Mouse (Mus musculus) small intestine, adult 2 months (tissue): ENCODE measurements around the gene Plekhm1. TPM values are rescaled to one million over a fixed set of nuclear protein-coding genes. Genes with fewer than 3 reads are reported as not detected.
"Not testable (repeated sequence)": the region's sequence is repeated elsewhere in the genome, so short reads cannot be mapped to it uniquely, and the experiment has no call there.

Source experiments
- H3K27ac ChIP-seq: fragments of 200-500 bp; 2 replicates; pipeline ENCODE4 v1.5.1; 2012; ENCODE audit warnings: low read depth, low read length, control low read depth, inconsistent platforms; ENCODE audit not compliant: insufficient read depth
- H3K27me3 ChIP-seq: fragments of 200-500 bp; 2 replicates; pipeline ENCODE4 v1.6.1; 2012; ENCODE audit warnings: mild to moderate bottlenecking, moderate library complexity, low read length, inconsistent platforms; ENCODE audit not compliant: control insufficient read depth, insufficient read depth
- H3K36me3 ChIP-seq: fragments of 200-500 bp; 2 replicates; pipeline ENCODE4 v1.6.1; 2012; ENCODE audit warnings: mild to moderate bottlenecking, low read length, control low read depth, inconsistent platforms; ENCODE audit not compliant: control insufficient read depth, insufficient read depth
- H3K4me1 ChIP-seq: fragments of 200-500 bp; 2 replicates; pipeline ENCODE4 v1.6.1; 2012; ENCODE audit warnings: low read length, inconsistent platforms, mixed read lengths; ENCODE audit not compliant: control insufficient read depth, insufficient read depth, insufficient read length
- H3K4me3 ChIP-seq: fragments of 200-500 bp; 2 replicates; pipeline ENCODE4 v1.5.1; 2012; ENCODE audit warnings: low read depth, mild to moderate bottlenecking, control low read depth, inconsistent platforms, low read length, moderate library complexity
- CTCF ChIP-seq: fragments of 200-500 bp; IDR thresholded peaks from 2 replicates; pipeline ENCODE4 v1.5.1; 2012; ENCODE audit warnings: low read depth, mild to moderate bottlenecking, control low read depth, inconsistent platforms, low read length, moderate library complexity, mixed read lengths; ENCODE audit not compliant: insufficient replicate concordance, insufficient read length; ENCODE audit errors: extremely low read depth
- POLR2A ChIP-seq: fragments of 200-500 bp; IDR thresholded peaks from 2 replicates; pipeline ENCODE4 v1.6.1; 2012; ENCODE audit warnings: low read depth, mild to moderate bottlenecking, control low read depth, inconsistent platforms, low read length, moderate library complexity
- WGBS: fragments of 180-500 bp; shearing (Covaris S2); methylation state at CpG from one replicate; pipeline ENCODE4 v1.1.7; 2018; 5-methylcytosine and 5-hydroxymethylcytosine counted together
- polyA plus RNA-seq: library from polyadenylated mRNA; depleted of rRNA; stranded (reverse); fragments of >200 nt; gene quantifications from 2 replicates; pipeline ENCODE4 v1.2.3, GENCODE M21; 2012; rRNA removed

Plekhm1 gene
- polyA plus RNA-seq, 1 experiment = 16.6 TPM

- Histone ChIP-seq H3K4me1 (peaks cover 2% of the 10 kb centered on the region; the same call in 1 of the 2 replicates), H3K27me3 (no peaks in the 10 kb centered on the region; the same call in 1 of the 2 replicates), H3K4me3 (no peak overlapping the region), H3K27ac (no peak overlapping the region), H3K36me3 (no peaks in the 10 kb centered on the region)
- WGBS = 67% methylated on average over 13 of the region's 13 CpGs
- TF ChIP-seq CTCF (no peak), POLR2A (no peak)
Measured at GRCm38 (mm10) chr11:103324723-103325122, 87.8 kb downstream of the Plekhm1 start.

- not testable (repeated sequence) for H3K36me3 ChIP-seq, H3K4me3 ChIP-seq, H3K27me3 ChIP-seq, H3K4me1 ChIP-seq, H3K27ac ChIP-seq
- 24% methylated on average over 4 of the region's 4 CpGs for WGBS
Measured at GRCm38 (mm10) chr11:103322832-103323231, 89.7 kb downstream of the Plekhm1 start.

GRCm38 (mm10) chr11:103320646-103321045 is 91.8 kb downstream of the Plekhm1 start:
- Histone ChIP-seq H3K27me3 (no peaks in the 10 kb centered on the region; the same call in 1 of the 2 replicates), H3K4me1 (peaks cover 2% of the 10 kb centered on the region; the same call in 1 of the 2 replicates), H3K36me3 (no peaks in the 10 kb centered on the region), H3K27ac (no peak overlapping the region), H3K4me3 (no peak overlapping the region)
- no peak for TF ChIP-seq CTCF
- no peak for TF ChIP-seq POLR2A
- 48% methylated on average over 4 of the region's 4 CpGs for WGBS

GRCm38 (mm10) chr11:103320196-103320595 is 92.3 kb downstream of the Plekhm1 start:
- Histone ChIP-seq H3K27ac (no peak overlapping the region), H3K4me1 (peaks cover 5% of the 10 kb centered on the region; the same call in 1 of the 2 replicates), H3K4me3 (no peak overlapping the region), H3K36me3 (no peaks in the 10 kb centered on the region), H3K27me3 (no peaks in the 10 kb centered on the region)
- 84% methylated on average over 8 of the region's 8 CpGs for WGBS
- TF ChIP-seq POLR2A (no peak), CTCF (no peak)

DNA sequence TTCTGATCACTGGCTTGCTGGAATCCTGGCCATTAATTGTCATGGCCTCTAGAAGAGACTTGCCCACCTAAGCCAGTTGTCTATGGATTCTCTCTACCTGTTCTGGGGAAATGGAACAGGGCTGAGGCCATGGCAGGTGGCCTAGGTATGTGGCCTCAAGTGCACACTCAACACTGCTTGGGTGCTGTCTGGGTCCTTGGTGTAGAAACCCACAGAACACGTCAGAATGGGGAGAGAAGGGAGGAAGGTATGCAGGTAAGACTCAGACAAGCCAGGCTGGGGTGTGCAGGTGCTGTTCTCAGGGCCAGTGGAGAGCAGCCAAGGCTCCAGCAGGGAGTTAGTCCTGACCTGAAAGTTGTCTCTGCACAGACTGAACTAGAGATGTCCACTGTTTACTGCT is 94.4 kb downstream of the Plekhm1 start:
- Histone ChIP-seq H3K4me1 (peaks cover 9% of the 10 kb centered on the region; the same call in 1 of the 2 replicates), H3K27ac (no peak overlapping the region), H3K4me3 (no peak overlapping the region), H3K27me3 (no peaks in the 10 kb centered on the region), H3K36me3 (no peaks in the 10 kb centered on the region)
- WGBS = 84% methylated on average over 1 of the region's 1 CpGs
- no peak for TF ChIP-seq CTCF
- TF ChIP-seq POLR2A = no peak

DNA sequence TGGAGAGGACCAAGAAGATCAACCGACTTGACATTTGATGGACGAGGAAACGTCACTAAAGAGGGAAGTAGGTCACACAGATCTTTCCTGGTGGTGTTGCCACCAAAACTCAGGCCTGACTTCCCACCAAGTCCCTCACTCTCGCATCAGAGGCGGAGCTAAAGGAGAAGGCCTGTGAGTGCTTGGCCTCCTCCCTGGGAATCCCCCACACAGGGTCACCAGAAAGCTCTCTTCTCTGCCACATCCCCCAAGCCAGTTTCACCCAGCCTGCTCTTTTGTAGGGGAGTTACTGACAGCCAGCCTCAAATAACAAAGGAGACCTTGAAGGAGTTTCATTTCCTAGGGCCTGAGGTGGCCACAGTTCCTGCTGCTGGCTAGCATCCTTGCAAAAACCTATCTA is 97.1 kb downstream of the Plekhm1 start:
- TF ChIP-seq CTCF (no peak), POLR2A (no peak)
- Histone ChIP-seq H3K4me3 (no peak overlapping the region), H3K27ac (no peak overlapping the region), H3K4me1 (peaks cover 7% of the 10 kb centered on the region), H3K27me3 (no peaks in the 10 kb centered on the region; the same call in 1 of the 2 replicates), H3K36me3 (no peaks in the 10 kb centered on the region)
- 47% methylated on average over 5 of the region's 5 CpGs for WGBS

GRCm38 (mm10) chr11:103314736-103315374 is 97.6 kb downstream of the Plekhm1 start:
- 32% methylated on average over 10 of the region's 10 CpGs for WGBS
- Histone ChIP-seq H3K36me3 (no peaks in the 10 kb centered on the region), H3K27me3 (no peaks in the 10 kb centered on the region; the same call in 1 of the 2 replicates), H3K27ac (no peak overlapping the region), H3K4me3 (no peak overlapping the region), H3K4me1 (peaks cover 7% of the 10 kb centered on the region)
- TF ChIP-seq POLR2A = no peak
- TF ChIP-seq CTCF = no peak

Other genes with a start within 250 kb of the Plekhm1 start
- gene Fmnl1, start 241.6 kb downstream of the Plekhm1 start, polyA plus RNA-seq = 7.1 and 8.4 TPM in 2 replicates
- gene 1700023F06Rik, start 204.1 kb downstream of the Plekhm1 start, polyA plus RNA-seq = 0.50 and 0.51 TPM in 2 replicates
- not detected in 2 replicates for gene Spata32, start 194.3 kb downstream of the Plekhm1 start, polyA plus RNA-seq
- gene Map3k14, start 145.2 kb downstream of the Plekhm1 start, polyA plus RNA-seq = 9.9 and 12.7 TPM in 2 replicates
- 105 and 122 TPM in 2 replicates for gene Arhgap27, start 49.0 kb downstream of the Plekhm1 start, polyA plus RNA-seq
- not detected in 2 replicates for gene Lrrc37a, start 91.9 kb upstream of the Plekhm1 start, polyA plus RNA-seq
- not detected in 2 replicates for gene Gm884, start 208.5 kb upstream of the Plekhm1 start, polyA plus RNA-seq
- gene Lyzl6, start 226.2 kb upstream of the Plekhm1 start, polyA plus RNA-seq = not detected in 2 replicates
- 1.3 and 2.9 TPM in 2 replicates for gene Rprml, start 236.9 kb upstream of the Plekhm1 start, polyA plus RNA-seq